Mouse (Mus musculus) MEL (cell line): ENCODE data around the gene Tpx2.

Source experiments
- TCF12 ChIP-seq: IDR thresholded peaks from 2 replicates; pipeline ENCODE4 v1.6.1; 2014; ENCODE audit warnings: low read depth, mild to moderate bottlenecking, inconsistent platforms, low read length, improper control_type of control experiment, moderate library complexity
- ZNF384 ChIP-seq: IDR thresholded peaks from 2 replicates; pipeline ENCODE4 v1.6.1; 2012; ENCODE audit warnings: low read depth, mild to moderate bottlenecking, inconsistent platforms, low read length, improper control_type of control experiment

DNA sequence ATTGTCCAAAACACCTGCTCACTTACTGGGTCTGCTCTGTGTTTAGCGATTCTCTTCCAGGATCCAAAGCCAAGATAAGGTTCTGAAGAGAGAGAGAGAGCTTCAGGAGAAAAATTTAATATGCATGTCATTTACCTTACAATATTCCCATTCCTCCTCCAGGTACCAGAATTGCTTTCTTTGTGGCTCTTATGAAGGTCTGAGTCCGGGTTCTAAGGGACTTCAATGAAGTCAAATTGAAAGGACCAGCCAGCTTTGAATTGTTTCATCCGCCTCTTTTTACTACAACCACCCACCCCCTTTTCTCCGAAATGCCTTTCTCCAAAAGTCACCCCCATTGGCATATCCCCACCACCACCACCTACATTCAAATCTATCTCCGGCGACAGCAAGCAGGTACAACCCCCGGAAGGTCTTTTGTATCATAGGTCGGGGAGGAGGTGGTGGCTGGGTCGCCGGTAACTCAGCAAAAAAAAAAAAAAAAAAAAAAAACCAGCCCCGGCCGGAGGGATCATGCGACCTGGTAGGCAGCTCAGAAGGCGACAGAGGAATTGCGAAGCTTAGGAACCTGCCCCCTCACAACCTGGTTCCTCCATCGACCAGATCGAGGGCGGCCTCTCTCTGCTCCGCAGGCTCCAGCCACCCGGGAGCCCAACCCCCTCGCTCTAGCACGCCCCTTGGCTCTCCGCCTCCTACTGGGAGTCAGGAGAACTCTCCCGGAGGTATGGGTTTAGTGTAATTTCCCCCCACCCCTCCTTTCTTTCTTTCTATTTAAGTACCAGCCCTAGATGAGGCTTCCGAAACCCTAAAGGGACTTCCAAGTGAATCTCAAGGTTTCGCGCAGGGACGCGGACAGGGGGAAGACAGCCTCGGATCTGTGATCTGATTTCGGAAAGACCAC, 17.5 kb upstream of the Tpx2 start:
- TF ChIP-seq ZNF384 (peak; percentile 58), TCF12 (0 out of 2 replicates have a peak, but pooled peaks have one; percentile 7)
